Mouse (Mus musculus) forebrain, embryonic 13.5 days (tissue): ENCODE results near the gene Cerkl. TPM values are rescaled to one million over a fixed set of nuclear protein-coding genes. Genes with fewer than 3 reads are reported as not detected.

Source experiments
- ATAC-seq: fragments of 200-750 bp; cut with Nextera tagmentation; 2 replicates; pipeline ENCODE4 v1.8.0; 2017
- H3K27ac ChIP-seq: fragments of 300-500 bp; sonication (generic); 2 replicates; pipeline ENCODE4 v1.5.1; 2015; ENCODE audit warnings: inconsistent platforms, mild to moderate bottlenecking, moderate library complexity
- H3K27me3 ChIP-seq: fragments of 300-500 bp; sonication (generic); 2 replicates; pipeline ENCODE4 v1.6.1; 2015; ENCODE audit warnings: mild to moderate bottlenecking, inconsistent platforms
- H3K36me3 ChIP-seq: fragments of 300-500 bp; sonication (generic); 2 replicates; pipeline ENCODE4 v1.6.1; 2015; ENCODE audit warnings: mild to moderate bottlenecking, inconsistent platforms; ENCODE audit not compliant: poor library complexity, severe bottlenecking
- H3K4me1 ChIP-seq: fragments of 300-500 bp; sonication (generic); 2 replicates; pipeline ENCODE4 v1.6.1; 2015; ENCODE audit warnings: inconsistent platforms
- H3K4me2 ChIP-seq: fragments of 300-500 bp; sonication (generic); 2 replicates; pipeline ENCODE4 v1.6.1; 2015; ENCODE audit warnings: inconsistent platforms, mild to moderate bottlenecking, moderate library complexity
- H3K4me3 ChIP-seq: fragments of 300-500 bp; sonication (generic); 2 replicates; pipeline ENCODE4 v1.5.1; 2015; ENCODE audit warnings: mild to moderate bottlenecking, inconsistent platforms
- H3K9ac ChIP-seq: fragments of 300-500 bp; sonication (generic); 2 replicates; pipeline ENCODE4 v1.6.1; 2015; ENCODE audit warnings: mild to moderate bottlenecking, inconsistent platforms
- H3K9me3 ChIP-seq: fragments of 300-500 bp; sonication (generic); replicated peaks from 2 replicates; pipeline ENCODE4 v1.6.1; 2016; ENCODE audit warnings: inconsistent platforms
- WGBS: fragments of 180-500 bp; shearing (Covaris S2); methylation state at CpG from one replicate; pipeline ENCODE4 v1.1.7; 2015; 5-methylcytosine and 5-hydroxymethylcytosine counted together
- polyA plus RNA-seq: library from polyadenylated mRNA; unstranded; fragments of >200 nt; fragmentation: Nextera tagmentation; extraction: Ambion mirVana; gene quantifications from 2 replicates; pipeline ENCODE4 v1.2.1, GENCODE M21; 2015

The Cerkl gene
- polyA plus RNA-seq, 1 experiment from 2014 or later, result 1.7 TPM

DNA sequence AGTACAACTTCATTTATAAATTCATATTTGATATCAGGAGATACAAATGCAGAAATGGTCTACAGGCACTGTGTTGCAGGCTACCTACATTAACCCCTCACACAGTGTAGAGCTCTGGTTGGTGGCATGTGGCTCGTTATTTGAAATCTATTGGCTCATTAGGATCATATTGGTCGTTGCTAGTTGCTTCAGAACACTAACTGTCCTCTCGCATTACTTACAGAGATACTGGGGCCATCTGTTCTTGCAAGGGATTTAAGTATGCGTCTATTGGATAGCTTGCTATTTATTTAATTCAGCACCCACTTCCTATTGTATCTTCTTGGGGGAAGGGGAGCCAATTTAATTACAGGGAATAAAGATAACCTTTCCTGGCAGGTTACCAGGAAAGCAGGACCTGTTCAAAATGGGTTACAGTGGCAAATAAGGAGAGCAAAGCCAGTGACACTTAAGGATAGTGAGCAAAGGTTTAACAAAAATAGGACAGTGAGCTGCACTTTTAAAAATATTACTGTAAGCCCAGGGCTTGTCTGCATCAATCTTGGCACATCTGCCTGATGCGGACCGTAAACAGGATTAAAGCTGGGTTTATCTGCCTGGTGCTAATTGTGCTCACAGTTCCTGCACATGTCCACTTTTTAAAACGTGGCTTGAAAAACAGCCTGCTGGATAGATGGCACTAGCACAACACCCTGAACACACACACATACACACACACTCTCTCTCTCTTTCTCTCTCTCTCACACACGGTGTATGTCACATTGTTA is 57.2 kb downstream of the Cerkl start:
- peaks cover 16% of the 10 kb centered on the region for H3K4me1 ChIP-seq
- H3K9ac ChIP-seq, result no peak overlapping the region
- no peaks in the 10 kb centered on the region for H3K36me3 ChIP-seq
- H3K27ac ChIP-seq, result peak overlapping the region; percentile 70
- H3K4me3 ChIP-seq, result no peak overlapping the region
- peaks cover 8% of the 10 kb centered on the region; the same call in 1 of the 2 replicates for H3K27me3 ChIP-seq
- H3K9me3 ChIP-seq, result no peaks in the 10 kb centered on the region
- no peak overlapping the region; the same call in 1 of the 2 replicates for H3K4me2 ChIP-seq
- 17% methylated on average over 8 of the region's 8 CpGs for WGBS
- ATAC-seq, result peak; percentile 87

DNA sequence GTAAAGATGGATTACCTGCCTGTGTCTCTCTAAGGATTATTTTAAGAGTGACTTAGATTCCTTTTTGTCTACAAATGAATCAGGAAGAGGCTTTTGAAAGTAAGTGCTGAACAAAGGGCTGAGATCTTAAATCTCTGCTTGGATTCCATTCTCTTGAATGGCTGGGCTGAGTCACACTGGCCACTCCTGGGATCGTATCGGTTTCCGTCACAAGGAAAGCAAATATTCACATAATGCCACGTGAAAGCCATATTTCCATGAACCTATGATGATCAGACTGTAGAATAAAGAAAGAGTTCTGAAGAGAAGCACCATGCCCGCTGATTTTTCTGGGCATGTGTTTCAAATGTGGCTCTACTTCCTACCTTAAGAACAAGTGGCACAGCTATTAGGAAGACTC is 57.8 kb downstream of the Cerkl start:
- Histone ChIP-seq H3K27me3 (peaks cover 8% of the 10 kb centered on the region; the same call in 1 of the 2 replicates), H3K4me1 (peaks cover 16% of the 10 kb centered on the region), H3K27ac (no peak overlapping the region), H3K4me2 (no peak overlapping the region), H3K9me3 (no peaks in the 10 kb centered on the region), H3K4me3 (no peak overlapping the region), H3K9ac (no peak overlapping the region), H3K36me3 (no peaks in the 10 kb centered on the region)
- WGBS, result 42% methylated on average over 5 of the region's 5 CpGs
- ATAC-seq, result no peak

DNA sequence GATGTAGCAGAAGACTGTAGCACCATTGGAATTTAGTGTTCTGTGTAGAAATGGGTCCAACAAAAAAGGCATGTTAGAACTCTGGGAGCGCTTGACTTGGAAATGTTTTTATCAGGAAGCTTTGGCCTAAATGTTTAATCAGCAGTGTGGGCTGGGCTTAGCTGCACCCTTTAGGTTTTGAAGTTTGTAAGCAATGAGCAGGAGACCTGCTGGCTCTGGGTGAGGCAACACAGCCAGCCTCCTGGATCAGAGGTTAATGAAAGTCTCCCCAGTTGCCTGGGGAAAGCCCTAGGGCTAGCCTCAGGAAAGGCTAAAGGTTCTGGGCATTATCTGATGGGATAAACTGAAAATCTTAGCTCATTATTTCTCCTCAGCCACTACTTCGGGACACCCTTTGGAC is 58.2 kb downstream of the Cerkl start:
- 50% methylated on average over 2 of the region's 2 CpGs for WGBS
- Histone ChIP-seq H3K9me3 (no peaks in the 10 kb centered on the region), H3K4me2 (no peak overlapping the region), H3K4me3 (no peak overlapping the region), H3K36me3 (no peaks in the 10 kb centered on the region), H3K4me1 (peaks cover 16% of the 10 kb centered on the region), H3K27ac (no peak overlapping the region), H3K9ac (no peak overlapping the region), H3K27me3 (peaks cover 8% of the 10 kb centered on the region; the same call in 1 of the 2 replicates)
- no peak for ATAC-seq

DNA sequence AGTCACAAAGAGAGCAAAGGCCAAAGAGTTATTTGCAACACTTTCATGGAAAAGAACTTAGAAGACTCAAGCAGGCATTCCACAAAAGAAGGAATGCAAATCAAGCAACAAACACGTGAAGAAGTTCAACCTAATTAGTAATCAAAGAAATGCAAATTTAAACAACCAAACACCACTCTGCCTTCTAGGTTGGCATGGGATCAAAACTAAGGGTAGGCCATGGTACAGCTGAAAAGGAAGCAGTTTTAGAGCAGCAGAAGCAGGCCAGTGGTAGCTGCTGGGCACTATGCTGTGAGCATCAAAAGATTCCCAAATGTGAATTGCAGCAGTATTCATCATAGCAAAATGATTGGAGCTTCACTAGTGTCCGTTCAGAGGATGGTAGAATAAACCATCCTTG is 59.5 kb downstream of the Cerkl start:
- Histone ChIP-seq H3K4me2 (no peak overlapping the region), H3K27ac (no peak overlapping the region), H3K9ac (no peak overlapping the region), H3K36me3 (no peaks in the 10 kb centered on the region), H3K4me3 (no peak overlapping the region), H3K27me3 (peaks cover 8% of the 10 kb centered on the region; the same call in 1 of the 2 replicates), H3K9me3 (no peaks in the 10 kb centered on the region), H3K4me1 (peaks cover 16% of the 10 kb centered on the region)
- ATAC-seq, result peak; percentile 52; the same call in 1 of the 2 replicates
- WGBS, result 34% methylated on average over 2 of the region's 2 CpGs

DNA sequence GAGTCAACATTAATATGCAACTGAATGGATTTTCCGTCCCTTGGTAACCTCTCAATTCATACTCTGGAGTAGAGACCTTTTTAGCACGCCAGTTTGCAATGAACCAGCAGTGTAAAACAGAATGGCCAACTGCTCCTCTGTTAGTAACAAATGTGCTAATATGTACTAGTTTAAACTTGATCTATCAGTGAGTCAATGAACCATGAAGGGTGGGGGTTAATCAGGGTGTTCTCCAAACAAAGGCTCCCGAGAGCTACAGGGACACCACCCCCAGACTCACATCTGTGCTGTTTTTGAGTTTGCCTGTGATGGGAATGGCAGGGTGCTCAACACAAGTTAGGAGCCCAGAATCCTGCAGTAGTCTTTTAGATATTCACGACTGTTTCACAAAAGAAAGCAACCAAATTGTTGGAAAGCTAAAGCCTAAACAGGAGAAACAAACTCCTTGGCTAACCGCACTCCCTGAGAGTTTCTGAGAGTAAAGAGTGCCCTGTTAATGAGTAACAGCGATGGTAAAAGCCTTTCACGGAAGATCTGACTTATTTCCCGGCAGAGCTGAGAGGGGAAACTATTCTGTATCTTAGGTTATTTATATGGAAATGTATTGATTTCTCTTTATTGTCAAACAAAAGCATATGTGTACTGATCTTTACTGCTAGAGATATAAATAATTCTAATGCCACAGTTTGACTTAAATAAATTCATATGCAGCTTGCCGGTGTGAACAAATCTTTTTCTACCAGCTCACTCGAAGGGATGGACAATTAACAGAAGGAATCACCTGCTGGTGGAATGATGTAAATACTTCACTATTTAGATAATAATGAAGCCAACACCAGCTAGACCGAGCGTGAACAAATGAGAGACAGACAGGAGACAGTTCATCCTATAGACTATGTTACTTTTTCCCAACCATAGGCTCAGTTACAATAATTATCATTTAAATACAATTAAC is 77.2 kb downstream of the Cerkl start:
- WGBS, result 10% methylated on average over 12 of the region's 12 CpGs
- ATAC-seq, result peak; percentile 85
- H3K9ac ChIP-seq, result no peak overlapping the region
- H3K36me3 ChIP-seq, result no peaks in the 10 kb centered on the region
- peak overlapping the region; percentile 24 for H3K4me2 ChIP-seq
- peaks cover 17% of the 10 kb centered on the region for H3K4me1 ChIP-seq
- peak overlapping the region; percentile 65; the same call in 1 of the 2 replicates for H3K27ac ChIP-seq
- H3K9me3 ChIP-seq, result no peaks in the 10 kb centered on the region
- H3K27me3 ChIP-seq, result 0 out of 2 replicates have a peak, but pooled peaks cover 3% of the 10 kb centered on the region
- H3K4me3 ChIP-seq, result no peak overlapping the region

DNA sequence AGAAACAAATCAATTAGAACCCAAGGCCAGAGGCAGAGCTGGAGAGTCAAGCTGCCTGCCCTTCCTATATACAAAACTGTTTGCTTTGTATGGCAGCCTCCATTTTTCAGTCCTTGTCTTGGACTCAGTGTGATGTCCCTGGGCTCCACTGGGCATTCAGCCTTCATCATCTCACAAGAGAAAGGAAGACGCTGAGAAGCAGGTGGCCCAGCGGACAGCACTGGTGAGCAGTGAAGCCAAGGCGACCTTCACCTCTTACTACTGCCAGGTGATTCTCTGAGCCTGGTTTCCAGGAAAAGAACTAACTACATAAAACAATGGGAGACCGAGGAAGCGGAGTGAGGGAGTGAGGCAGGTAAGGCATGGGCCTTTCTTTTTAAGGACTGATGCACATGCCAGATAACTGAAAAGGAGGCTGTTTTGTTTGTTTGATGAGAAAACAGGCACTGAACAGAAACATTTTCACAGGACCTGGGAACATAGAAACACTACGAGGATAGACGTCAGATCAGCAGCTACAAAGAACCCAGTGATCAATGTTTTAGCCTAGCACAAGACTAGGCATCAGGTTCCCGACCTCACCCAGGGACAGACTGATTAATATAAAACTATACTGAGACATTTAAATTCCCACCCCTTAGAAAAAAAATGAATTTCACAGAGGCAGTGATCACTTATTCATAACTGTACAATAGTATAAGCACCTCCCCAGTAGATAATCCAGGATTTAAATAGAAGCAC is 78.1 kb downstream of the Cerkl start:
- Histone ChIP-seq H3K9me3 (no peaks in the 10 kb centered on the region), H3K4me3 (no peak overlapping the region), H3K27me3 (0 out of 2 replicates have a peak, but pooled peaks cover 3% of the 10 kb centered on the region), H3K4me2 (no peak overlapping the region), H3K4me1 (peaks cover 17% of the 10 kb centered on the region), H3K27ac (peak overlapping the region; percentile 65), H3K36me3 (no peaks in the 10 kb centered on the region), H3K9ac (no peak overlapping the region)
- no peak; the same call in 1 of the 2 replicates for ATAC-seq
- WGBS, result 47% methylated on average over 8 of the region's 8 CpGs

DNA sequence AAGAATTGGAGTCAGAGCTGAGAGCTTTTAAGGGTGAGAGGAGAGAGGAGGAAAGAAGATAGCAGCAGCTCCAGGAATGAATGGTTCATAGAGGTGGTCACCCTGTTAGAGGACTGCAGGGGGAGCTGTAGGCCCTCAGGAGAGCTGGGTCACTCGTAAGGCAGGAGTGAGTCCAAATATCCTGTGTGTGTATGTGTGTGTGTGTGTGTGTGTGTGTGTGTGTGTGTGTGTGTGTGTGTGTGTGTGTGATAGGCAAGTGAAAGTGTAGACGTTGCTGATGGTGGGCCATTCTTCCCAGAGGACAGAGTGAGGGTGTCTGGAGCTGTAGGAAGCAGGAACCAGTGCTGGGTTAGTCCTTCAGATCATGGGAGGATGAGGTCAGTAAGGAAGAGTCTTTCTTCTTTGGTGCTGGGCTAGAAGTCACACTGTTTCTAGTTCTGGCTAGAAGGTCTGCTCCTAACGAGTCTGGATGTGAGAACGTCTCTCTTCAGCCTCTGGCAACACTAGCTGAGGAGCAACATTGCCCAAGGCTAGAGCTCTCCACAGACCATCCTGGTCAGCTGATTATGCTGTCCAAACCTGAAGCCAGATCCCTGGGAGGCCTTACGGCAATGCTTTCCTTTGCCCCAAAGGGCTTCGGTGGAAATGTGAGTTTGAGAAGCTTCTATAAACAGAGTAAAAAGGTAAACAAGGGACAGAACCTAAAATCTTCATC is 83.9 kb downstream of the Cerkl start:
- Histone ChIP-seq H3K27ac (no peak overlapping the region), H3K9ac (no peak overlapping the region), H3K4me3 (no peak overlapping the region), H3K4me2 (no peak overlapping the region), H3K9me3 (no peaks in the 10 kb centered on the region), H3K27me3 (0 out of 2 replicates have a peak, but pooled peaks cover 3% of the 10 kb centered on the region), H3K36me3 (no peaks in the 10 kb centered on the region), H3K4me1 (peaks cover 1% of the 10 kb centered on the region; the same call in 1 of the 2 replicates)
- peak; percentile 57; the same call in 1 of the 2 replicates for ATAC-seq
- WGBS, result 46% methylated on average over 6 of the region's 6 CpGs

DNA sequence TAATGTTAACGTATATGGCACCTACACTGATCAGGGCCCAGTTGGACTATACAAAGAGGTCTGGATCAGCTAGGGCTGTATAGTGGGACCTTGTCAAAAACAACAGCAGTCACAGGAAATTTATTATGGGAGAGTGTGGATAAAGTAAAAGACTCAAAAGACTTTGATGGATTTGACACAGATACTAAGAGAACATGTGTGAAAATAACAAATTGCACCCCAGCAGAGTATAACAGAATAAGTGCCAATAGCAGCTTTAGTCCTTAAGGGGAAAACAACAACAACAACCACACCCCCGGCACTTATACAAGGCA is 84.5 kb downstream of the Cerkl start:
- H3K36me3 ChIP-seq, result no peaks in the 10 kb centered on the region
- H3K4me2 ChIP-seq, result no peak overlapping the region
- 0 out of 2 replicates have a peak, but pooled peaks cover 3% of the 10 kb centered on the region for H3K27me3 ChIP-seq
- H3K9me3 ChIP-seq, result no peaks in the 10 kb centered on the region
- peaks cover 6% of the 10 kb centered on the region for H3K4me1 ChIP-seq
- no peak overlapping the region for H3K4me3 ChIP-seq
- ATAC-seq, result no peak
- H3K27ac ChIP-seq, result no peak overlapping the region
- WGBS, result 82% methylated on average over 2 of the region's 2 CpGs
- no peak overlapping the region for H3K9ac ChIP-seq

DNA sequence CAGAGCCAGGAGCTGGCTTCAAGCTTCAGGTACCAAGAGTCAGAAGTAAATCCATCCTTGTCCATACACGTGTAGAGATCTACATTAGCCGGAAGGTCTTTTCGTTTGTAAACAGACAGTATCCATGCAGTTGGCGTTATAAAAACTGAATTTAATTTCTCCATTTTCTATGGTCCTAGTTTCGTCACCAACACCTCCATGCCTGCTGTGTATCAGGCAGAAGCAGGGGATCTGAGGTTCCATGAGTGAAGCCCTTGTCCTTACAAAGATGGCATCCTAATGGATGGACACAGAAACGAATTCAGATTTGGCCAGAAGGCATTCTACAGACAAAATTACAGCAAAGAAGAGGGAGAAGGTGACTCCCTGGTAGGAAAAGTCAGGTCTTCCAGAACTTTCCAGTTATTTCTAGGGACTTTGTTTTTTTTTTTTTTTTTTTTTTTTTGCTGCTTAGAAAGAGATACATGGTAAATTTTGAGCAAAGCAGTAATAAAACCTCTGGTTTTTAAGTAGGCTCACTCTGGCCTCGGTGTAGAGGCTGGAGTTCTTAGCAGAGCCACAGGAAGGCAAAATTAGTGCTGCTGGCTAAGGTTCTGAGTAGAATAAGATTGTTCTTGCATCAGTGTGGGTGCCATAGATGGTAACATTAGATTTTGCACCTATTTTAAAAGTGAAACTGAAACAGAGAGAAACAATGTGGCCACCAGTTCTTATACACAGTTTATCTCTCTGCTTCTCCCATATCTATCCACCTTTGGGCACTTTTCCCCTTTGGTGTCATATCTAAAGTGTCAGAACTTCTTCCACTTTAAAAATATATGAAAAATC is 85.0 kb downstream of the Cerkl start:
- 92% methylated on average over 7 of the region's 7 CpGs for WGBS
- H3K4me2 ChIP-seq, result no peak overlapping the region
- H3K9ac ChIP-seq, result no peak overlapping the region

DNA sequence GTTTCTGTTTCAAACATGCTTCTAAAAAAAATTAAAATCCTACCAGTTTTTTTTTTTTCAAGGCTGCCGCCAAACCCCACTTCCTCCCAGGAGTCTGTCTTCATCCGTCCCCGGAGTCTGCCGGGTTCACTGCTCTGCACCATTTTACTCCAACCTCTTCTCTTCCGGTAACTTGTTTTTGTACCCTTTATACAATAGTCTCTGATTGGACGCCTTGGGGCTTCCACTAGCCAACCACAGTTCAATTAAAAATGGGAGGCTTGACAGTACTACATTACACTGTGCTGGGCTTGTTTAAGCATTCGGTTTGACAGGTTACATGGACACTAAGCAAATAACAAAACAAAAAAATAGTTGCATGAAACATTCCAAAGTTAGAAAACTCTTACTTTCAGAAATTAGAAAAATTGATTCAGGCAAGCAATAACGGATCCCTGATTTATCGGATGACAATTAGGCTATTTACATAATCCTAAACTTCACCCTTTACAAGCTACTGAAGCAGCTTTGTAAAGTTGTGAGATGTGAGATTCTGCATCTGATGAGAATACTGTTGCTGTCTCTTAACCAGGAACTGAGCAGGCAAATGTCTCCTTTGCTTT is 85.8 kb downstream of the Cerkl start:
- no peak overlapping the region for H3K27ac ChIP-seq
- no peak overlapping the region for H3K9ac ChIP-seq
- peaks cover 7% of the 10 kb centered on the region for H3K4me1 ChIP-seq
- no peaks in the 10 kb centered on the region for H3K36me3 ChIP-seq
- no peak overlapping the region for H3K4me3 ChIP-seq
- no peak for ATAC-seq
- 86% methylated on average over 9 of the region's 9 CpGs for WGBS
- H3K4me2 ChIP-seq, result no peak overlapping the region
- H3K9me3 ChIP-seq, result no peaks in the 10 kb centered on the region
- 0 out of 2 replicates have a peak, but pooled peaks cover 2% of the 10 kb centered on the region for H3K27me3 ChIP-seq

More for the DNA sequence above, 85.0 kb downstream of the Cerkl start:
- Histone ChIP-seq H3K9me3 (no peaks in the 10 kb centered on the region), H3K27ac (no peak overlapping the region), H3K4me1 (peaks cover 7% of the 10 kb centered on the region), H3K4me3 (no peak overlapping the region), H3K36me3 (no peaks in the 10 kb centered on the region), H3K27me3 (0 out of 2 replicates have a peak, but pooled peaks cover 3% of the 10 kb centered on the region)
- ATAC-seq, result no peak
